Mouse (Mus musculus) stomach, postnatal 0 days (tissue): Measurements from ENCODE around the gene Spi1.

ENCODE experiments used
- CTCF ChIP-seq: IDR thresholded peaks from 2 replicates; pipeline ENCODE4 v1.5.1; 2016; ENCODE audit warnings: antibody characterized with exemption, low read depth, mild to moderate bottlenecking, moderate library complexity
- EP300 ChIP-seq: optimal IDR thresholded peaks from 2 replicates; pipeline ENCODE3; 2016; ENCODE audit warnings: antibody characterized with exemption

DNA sequence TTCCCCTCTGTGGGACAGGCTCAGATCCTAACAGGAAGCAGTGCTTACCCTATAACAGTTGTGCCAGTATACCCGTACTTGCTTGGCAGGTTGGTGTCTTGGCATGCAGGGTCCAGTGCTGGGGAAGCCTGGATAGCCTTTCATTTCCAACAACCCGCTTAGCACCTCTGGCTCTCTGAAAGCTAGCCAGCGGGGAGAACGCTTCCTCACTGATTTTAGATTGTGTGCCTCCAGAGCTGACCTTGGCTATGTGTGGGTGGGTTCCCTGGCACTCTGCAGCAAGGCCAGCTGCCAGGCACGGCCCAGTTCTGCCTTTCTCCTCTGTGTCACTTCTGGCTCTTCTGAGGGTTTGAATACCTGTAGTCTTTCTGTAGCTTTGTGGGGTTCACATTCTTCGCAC, 47.9 kb downstream of the Spi1 start:
- TF ChIP-seq CTCF (no peak), EP300 (no peak)
